Mouse (Mus musculus): Measurements from ENCODE around the gene Sh3bp4. TPM values are rescaled to one million over a fixed set of nuclear protein-coding genes. Genes with fewer than 3 reads are reported as not detected.

The Sh3bp4 gene
- total and polyA plus RNA-seq, 3 experiments: not detected

GRCm38 (mm10) chr1:89086575-89087153 is 16.4 kb downstream of the Sh3bp4 start:
- Histone ChIP-seq H3K36me3 (replicated peaks in 1 of 2; ENCODE audit: control insufficient read depth in 1 of 2, insufficient read depth in 1 of 2, low read length in 1 of 2) (no peaks in the 10 kb centered on the region), H3K4me3 (replicated peaks in 1 of 3; ENCODE audit: low read depth in 2 of 3, low read length in 2 of 3, poor library complexity in 1 of 3) (no peak overlapping the region), H3K9me3 (replicated peaks; ENCODE audit: low read length) (peaks cover 96% of the 10 kb centered on the region), H3K4me2 (ENCODE audit: insufficient read depth, low read depth, poor library complexity, severe bottlenecking) (no peak overlapping the region), H3K9ac (ENCODE audit: insufficient read depth, low read depth) (no peak overlapping the region), H3K27me3 (replicated peaks) (no peaks in the 10 kb centered on the region), H3K79me2 (replicated peaks; ENCODE audit: control insufficient read depth, extremely low read depth, insufficient read depth, poor library complexity, severe bottlenecking) (no peaks in the 10 kb centered on the region), H3K27ac (ENCODE audit: insufficient read depth, low read depth) (no peak overlapping the region), H3K4me1 (ENCODE audit: control insufficient read depth in 1 of 2, insufficient read depth in 2 of 2) (no peaks in the 10 kb centered on the region)
- in situ Hi-C loops (cut with MboI; ENCODE audit: low pct_ligation_motif_present, low pct_unique_long_range_greater_than_20kb, low sequenced_read_pairs) (no loop called here), dilution Hi-C loops (cut with MboI; ENCODE audit: extremely low pct_ligation_motif_present, extremely low pct_unique_long_range_greater_than_20kb, low sequenced_read_pairs) (no loop called here)
- TF ChIP-seq JUND (conservative IDR thresholded peaks at IDR 0.05; ENCODE audit: low read depth, low read length) (no peak), POLR2A (IDR thresholded peaks at IDR 0.05; ENCODE audit: low read depth, low read length) (no peak), PAX5 (IDR thresholded peaks at IDR 0.05; ENCODE audit: low read length) (no peak), ZMIZ1 (IDR thresholded peaks at IDR 0.05; ENCODE audit: low read depth, low read length) (no peak), NELFE (IDR thresholded peaks at IDR 0.05; ENCODE audit: low read depth, low read length) (no peak), HCFC1 (IDR thresholded peaks at IDR 0.05; ENCODE audit: low read depth, low read length) (no peak)
- no peak for DNase-seq (ENCODE audit: extremely low read depth)

GRCm38 (mm10) chr1:89088144-89088543 is 17.9 kb downstream of the Sh3bp4 start:
- Histone ChIP-seq H3K27ac (ENCODE audit: insufficient read depth, low read depth) (no peak overlapping the region), H3K36me3 (replicated peaks in 1 of 2; ENCODE audit: control insufficient read depth in 1 of 2, insufficient read depth in 1 of 2, low read length in 1 of 2) (no peaks in the 10 kb centered on the region), H3K4me3 (replicated peaks in 1 of 3; ENCODE audit: low read depth in 2 of 3, low read length in 2 of 3, poor library complexity in 1 of 3) (no peak overlapping the region), H3K9ac (ENCODE audit: insufficient read depth, low read depth) (no peak overlapping the region), H3K4me2 (ENCODE audit: insufficient read depth, low read depth, poor library complexity, severe bottlenecking) (no peak overlapping the region), H3K79me2 (replicated peaks; ENCODE audit: control insufficient read depth, extremely low read depth, insufficient read depth, poor library complexity, severe bottlenecking) (no peaks in the 10 kb centered on the region), H3K27me3 (replicated peaks) (no peaks in the 10 kb centered on the region), H3K4me1 (ENCODE audit: control insufficient read depth in 1 of 2, insufficient read depth in 2 of 2) (no peaks in the 10 kb centered on the region), H3K9me3 (replicated peaks; ENCODE audit: low read length) (peaks cover 96% of the 10 kb centered on the region)
- in situ Hi-C loops (cut with MboI; ENCODE audit: low pct_ligation_motif_present, low pct_unique_long_range_greater_than_20kb, low sequenced_read_pairs) (no loop called here), dilution Hi-C loops (cut with MboI; ENCODE audit: extremely low pct_ligation_motif_present, extremely low pct_unique_long_range_greater_than_20kb, low sequenced_read_pairs) (no loop called here)
- TF ChIP-seq TBP (conservative IDR thresholded peaks at IDR 0.05; ENCODE audit: low read depth, low read length): no peak
- no peak for DNase-seq (ENCODE audit: extremely low read depth)

GRCm38 (mm10) chr1:89088748-89089288 is 18.6 kb downstream of the Sh3bp4 start:
- Histone ChIP-seq H3K27ac (ENCODE audit: insufficient read depth, low read depth) (no peak overlapping the region), H3K9me3 (replicated peaks; ENCODE audit: low read length) (peaks cover 95% of the 10 kb centered on the region), H3K79me2 (replicated peaks; ENCODE audit: control insufficient read depth, extremely low read depth, insufficient read depth, poor library complexity, severe bottlenecking) (no peaks in the 10 kb centered on the region), H3K4me1 (ENCODE audit: control insufficient read depth in 1 of 2, insufficient read depth in 2 of 2) (no peaks in the 10 kb centered on the region), H3K9ac (ENCODE audit: insufficient read depth, low read depth) (no peak overlapping the region), H3K36me3 (replicated peaks in 1 of 2; ENCODE audit: control insufficient read depth in 1 of 2, insufficient read depth in 1 of 2, low read length in 1 of 2) (no peaks in the 10 kb centered on the region), H3K4me3 (replicated peaks in 1 of 3; ENCODE audit: low read depth in 2 of 3, low read length in 2 of 3, poor library complexity in 1 of 3) (no peak overlapping the region), H3K27me3 (replicated peaks) (no peaks in the 10 kb centered on the region), H3K4me2 (ENCODE audit: insufficient read depth, low read depth, poor library complexity, severe bottlenecking) (no peak overlapping the region)
- DNase-seq (ENCODE audit: extremely low read depth): no peak
- dilution Hi-C loops (cut with MboI; ENCODE audit: extremely low pct_ligation_motif_present, extremely low pct_unique_long_range_greater_than_20kb, low sequenced_read_pairs): no loop called here
- in situ Hi-C loops (cut with MboI; ENCODE audit: low pct_ligation_motif_present, low pct_unique_long_range_greater_than_20kb, low sequenced_read_pairs): no loop called here
- TF ChIP-seq TCF12 (IDR thresholded peaks at IDR 0.05; ENCODE audit: low read depth, low read length): no peak
- no peak for TF ChIP-seq MAZ (IDR thresholded peaks at IDR 0.05; ENCODE audit: low read depth, low read length)
- no peak for TF ChIP-seq BHLHE40 (IDR thresholded peaks at IDR 0.05; ENCODE audit: low read depth, low read length)
- TF ChIP-seq CHD2 (IDR thresholded peaks at IDR 0.05; ENCODE audit: low read length): no peak
- TF ChIP-seq MEF2A (IDR thresholded peaks at IDR 0.05; ENCODE audit: borderline replicate concordance, low read depth, low read length): no peak
- TF ChIP-seq ELF1 (IDR thresholded peaks at IDR 0.05; ENCODE audit: low read depth, low read length): no peak
- TF ChIP-seq UBTF (IDR thresholded peaks at IDR 0.05; ENCODE audit: low read depth, low read length): no peak
